Mouse (Mus musculus) bone marrow, adult 2 months (tissue): ENCODE data around the gene Tmem56. TPM values are rescaled to one million over a fixed set of nuclear protein-coding genes. Genes with fewer than 3 reads are reported as not detected.

Experiments used
- H3K27ac ChIP-seq: fragments of 200-500 bp; 2 replicates; pipeline ENCODE4 v1.5.1; 2012; ENCODE audit warnings: low read depth, mild to moderate bottlenecking, control low read depth, inconsistent platforms, low read length; ENCODE audit not compliant: control insufficient read depth, poor library complexity, insufficient read depth
- H3K4me1 ChIP-seq: fragments of 200-500 bp; 2 replicates; pipeline ENCODE4 v1.6.1; 2011; ENCODE audit warnings: low read length; ENCODE audit not compliant: control insufficient read depth, insufficient read depth
- H3K4me3 ChIP-seq: fragments of 200-500 bp; replicated peaks from 2 replicates; pipeline ENCODE3; 2011; ENCODE audit warnings: mild to moderate bottlenecking, low read depth, low read length, control low read depth; ENCODE audit not compliant: control insufficient read depth
- CTCF ChIP-seq: fragments of 200-500 bp; IDR thresholded peaks from 2 replicates; pipeline ENCODE4 v1.5.1; 2011; ENCODE audit warnings: low read length, control low read depth; ENCODE audit not compliant: control insufficient read depth, insufficient read depth
- POLR2A ChIP-seq: fragments of 200-500 bp; IDR thresholded peaks from 2 replicates; pipeline ENCODE4 v1.6.1; 2011; ENCODE audit warnings: low read depth, mild to moderate bottlenecking, control low read depth, low read length, borderline replicate concordance; ENCODE audit not compliant: control insufficient read depth
- WGBS: fragments of 180-500 bp; shearing (Covaris S2); methylation state at CpG from one replicate; pipeline ENCODE4 v1.1.7; 2018; 5-methylcytosine and 5-hydroxymethylcytosine counted together
- polyA plus RNA-seq: library from polyadenylated mRNA; stranded (reverse); fragments of >200 nt; gene quantifications from 2 replicates; pipeline ENCODE4 v1.2.4, GENCODE M21; 2011; ENCODE audit warnings: low replicate concordance; ENCODE audit not compliant: missing spikeins, insufficient read depth, insufficient read length

Gene Tmem56
- polyA plus RNA-seq, 1 experiment, result 8.9 TPM

DNA sequence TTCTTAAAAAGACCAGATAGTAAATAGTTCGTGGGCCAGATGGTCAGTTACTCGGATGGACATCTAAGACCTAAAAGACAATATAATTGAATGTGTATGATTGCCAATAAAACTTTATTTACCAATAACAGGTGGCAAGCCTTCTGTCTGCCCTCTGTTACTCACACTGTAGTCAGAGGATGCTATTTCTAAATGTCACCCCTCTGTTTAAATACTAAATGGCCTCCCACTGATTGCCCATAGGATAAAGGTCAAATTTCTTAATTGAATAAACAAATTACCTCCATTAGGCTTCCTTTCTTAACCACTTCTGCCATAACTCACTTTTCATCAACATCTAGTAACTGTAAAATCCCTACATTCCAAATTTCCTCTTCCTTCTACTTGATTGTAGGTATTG, 10.3 kb downstream of the Tmem56 start:
- Histone ChIP-seq H3K4me1 (no peaks in the 10 kb centered on the region), H3K4me3 (no peak overlapping the region), H3K27ac (no peak overlapping the region)
- no peak for TF ChIP-seq POLR2A
- WGBS, result 75% methylated on average over 2 of the region's 2 CpGs

DNA sequence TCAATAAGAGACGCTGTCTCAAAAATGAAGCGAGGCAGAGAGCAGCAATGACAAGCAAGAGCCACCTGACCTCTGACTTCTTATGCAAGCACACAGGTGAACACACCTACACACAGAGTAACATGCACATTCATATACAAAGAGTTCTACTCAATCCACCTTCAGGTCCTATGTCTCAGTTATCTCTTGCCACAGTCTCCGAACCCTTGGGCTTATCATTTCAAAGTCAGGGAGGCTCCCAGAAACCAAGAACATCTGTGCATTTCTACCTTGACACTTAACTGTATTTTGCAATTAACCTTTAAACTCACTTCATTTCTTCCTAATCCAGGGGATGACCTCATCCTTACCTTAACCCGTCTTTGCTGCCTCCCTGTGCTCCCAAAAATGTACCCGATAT, 15.6 kb downstream of the Tmem56 start:
- H3K4me3 ChIP-seq, result no peak overlapping the region
- peak overlapping the region; percentile 38; the same call in 1 of the 2 replicates for H3K27ac ChIP-seq
- TF ChIP-seq POLR2A, result no peak
- TF ChIP-seq CTCF, result no peak
- WGBS, result 76% methylated on average over 5 of the region's 5 CpGs
- no peaks in the 10 kb centered on the region; the same call in none of the 2 replicates for H3K4me1 ChIP-seq

DNA sequence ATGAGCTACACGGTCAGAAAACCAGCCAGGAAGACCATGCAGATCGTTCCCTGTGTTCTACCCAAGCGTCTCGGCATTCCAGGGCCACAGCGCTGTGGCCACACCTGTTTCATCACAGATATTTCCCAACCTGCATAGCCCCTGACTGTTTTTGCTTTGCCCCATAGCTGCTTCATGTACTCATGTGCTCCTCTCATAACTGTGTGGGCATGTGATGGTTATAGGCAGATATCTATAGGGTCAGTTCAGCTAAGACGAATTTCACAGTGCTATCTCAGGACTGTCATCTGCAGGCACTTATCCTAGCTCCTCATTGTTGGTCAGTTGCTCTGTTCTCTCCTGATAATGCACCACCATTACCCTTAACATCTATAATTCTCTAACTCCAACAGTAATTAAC, 18.7 kb downstream of the Tmem56 start:
- TF ChIP-seq CTCF (no peak), POLR2A (no peak)
- 36% methylated on average over 6 of the region's 6 CpGs for WGBS
- no peaks in the 10 kb centered on the region; the same call in none of the 2 replicates for H3K4me1 ChIP-seq
- H3K4me3 ChIP-seq, result no peak overlapping the region
- H3K27ac ChIP-seq, result peak overlapping the region; percentile 82

GRCm38 (mm10) chr3:121263205-121263548, 19.7 kb downstream of the Tmem56 start:
- TF ChIP-seq POLR2A, result no peak
- TF ChIP-seq CTCF, result no peak
- peak overlapping the region; percentile 71 for H3K4me3 ChIP-seq
- H3K4me1 ChIP-seq, result no peaks in the 10 kb centered on the region; the same call in none of the 2 replicates
- peak overlapping the region; percentile 82 for H3K27ac ChIP-seq
- WGBS, result 2% methylated on average over 20 of the region's 20 CpGs

- WGBS, result under 1% methylated on average over 97 of the region's 97 CpGs
- Histone ChIP-seq H3K4me1 (no peaks in the 10 kb centered on the region; the same call in none of the 2 replicates), H3K4me3 (peak overlapping the region; percentile 71), H3K27ac (peak overlapping the region; percentile 82)
- TF ChIP-seq POLR2A, result peak; percentile 18; the same call in 1 of the 2 replicates
- no peak for TF ChIP-seq CTCF
Observed at GRCm38 (mm10) chr3:121262521-121263204, 20.2 kb downstream of the Tmem56 start.

DNA sequence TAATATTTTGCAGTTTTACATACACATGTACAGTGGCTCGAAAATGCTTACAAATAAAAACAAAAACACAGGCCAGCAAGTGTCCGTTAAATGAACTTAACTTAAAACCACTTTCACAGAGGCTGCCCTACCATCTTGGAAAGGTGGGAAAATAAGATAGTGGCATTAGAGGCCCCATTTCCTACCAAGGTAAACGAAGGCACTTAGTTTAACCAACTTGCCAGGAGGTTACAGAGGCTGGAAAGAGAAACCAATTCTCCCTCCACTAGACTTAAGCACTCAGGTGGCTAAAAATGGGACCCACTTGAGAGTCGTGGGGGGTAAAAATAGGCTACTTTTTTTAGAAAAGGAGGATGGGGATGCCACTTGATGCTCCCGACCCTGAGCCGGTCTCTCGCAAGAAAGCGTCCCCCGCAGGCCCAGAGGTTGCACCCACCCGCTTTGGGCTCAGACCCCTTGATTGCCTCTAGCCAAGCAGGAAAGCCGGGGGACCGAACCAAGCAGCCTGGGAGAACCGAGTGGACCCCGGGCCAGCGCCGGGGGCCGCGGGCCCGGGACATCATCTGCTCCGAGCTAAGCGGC, 20.9 kb downstream of the Tmem56 start:
- Histone ChIP-seq H3K4me1 (no peaks in the 10 kb centered on the region; the same call in none of the 2 replicates), H3K4me3 (peak overlapping the region; percentile 71), H3K27ac (peak overlapping the region; percentile 82)
- no peak for TF ChIP-seq CTCF
- no peak for TF ChIP-seq POLR2A
- WGBS, result 13% methylated on average over 21 of the region's 21 CpGs

GRCm38 (mm10) chr3:121261251-121261650, 21.6 kb downstream of the Tmem56 start:
- 65% methylated on average over 7 of the region's 7 CpGs for WGBS
- no peak for TF ChIP-seq POLR2A
- TF ChIP-seq CTCF, result no peak
- Histone ChIP-seq H3K4me1 (no peaks in the 10 kb centered on the region; the same call in none of the 2 replicates), H3K27ac (0 out of 2 replicates have a peak overlapping the region, but pooled peaks have one; percentile 9), H3K4me3 (peak overlapping the region; percentile 51)

DNA sequence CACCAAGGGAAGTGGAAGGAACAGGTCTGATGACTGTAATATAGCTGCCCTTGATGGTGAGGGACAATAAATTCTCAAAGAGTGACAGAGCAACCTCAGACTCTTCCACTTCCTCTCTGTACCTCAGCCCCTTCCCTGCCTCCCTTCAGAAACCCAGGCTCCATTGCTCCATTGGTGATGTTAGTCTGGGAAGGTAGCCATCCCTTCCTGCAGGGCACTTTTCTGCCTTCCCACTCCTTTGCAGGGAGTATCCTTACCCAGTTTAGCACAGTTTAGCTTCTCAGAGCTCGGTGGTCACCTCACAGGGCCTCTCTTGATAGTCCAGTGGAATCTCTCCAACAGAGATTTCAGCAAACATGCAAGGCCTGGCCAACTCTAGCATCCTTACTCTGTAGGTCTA, 22.1 kb downstream of the Tmem56 start:
- WGBS, result 64% methylated on average over 1 of the region's 1 CpGs
- Histone ChIP-seq H3K4me3 (peak overlapping the region; percentile 17), H3K4me1 (no peaks in the 10 kb centered on the region; the same call in none of the 2 replicates), H3K27ac (peak overlapping the region; percentile 26)
- no peak for TF ChIP-seq POLR2A
- no peak for TF ChIP-seq CTCF
